Comparison of ENCODE assay signal across 7 mouse cellular contexts in the genomic region with DNA sequence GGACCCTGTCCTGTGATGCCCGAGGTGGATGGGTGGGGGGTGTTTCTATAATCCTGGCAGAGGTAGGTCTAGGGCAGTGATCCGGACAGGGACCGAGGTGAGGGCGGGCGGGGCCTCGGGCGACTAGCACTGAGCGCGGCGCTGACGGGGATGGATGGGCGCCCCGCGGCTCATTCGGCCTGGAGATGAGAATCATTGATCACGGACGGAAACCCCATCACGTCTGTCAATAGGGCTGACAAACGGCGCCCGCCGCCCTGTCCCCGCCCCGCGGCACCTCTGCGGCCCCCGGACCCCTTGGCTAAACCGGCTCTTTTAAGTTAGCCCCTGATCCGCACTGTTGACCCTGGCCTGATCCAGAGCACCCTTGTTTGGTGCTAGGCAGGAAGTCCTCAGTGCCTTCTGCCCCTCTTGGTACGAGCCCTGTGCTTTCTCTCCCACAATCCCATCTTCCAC. TPM values are rescaled to one million over a fixed set of nuclear protein-coding genes. Genes with fewer than 3 reads are reported as not detected.
DNase-seq lines count a peak whose midpoint lies in the region; TF ChIP-seq lines count a peak whose summit lies in the region.

No protein-coding gene starts in this region.

- H3K4me1 ChIP-seq in embryonic fibroblast, embryonic 13.5 days (ENCODE audit: control insufficient read depth, insufficient read depth, low read length) = peaks cover 3% of the 10 kb centered on the region; the same call in 1 of the 2 replicates
- H3K4me1 ChIP-seq in limb, embryonic 10.5 days = peaks cover 61% of the 10 kb centered on the region
- H3K4me1 ChIP-seq in olfactory bulb, adult 2 months (ENCODE audit: control insufficient read depth, insufficient read depth, low read length) = peaks cover 27% of the 10 kb centered on the region

- H3K27me3 ChIP-seq in limb, embryonic 10.5 days (ENCODE audit: low read depth, poor library complexity, severe bottlenecking) = peaks cover 72% of the 10 kb centered on the region

- TF ChIP-seq POLR2A in embryonic fibroblast, embryonic 13.5 days (IDR thresholded peaks at IDR 0.05; ENCODE audit: low read depth, low read length) = no peak
- no peak for TF ChIP-seq POLR2A in olfactory bulb, adult 2 months (IDR thresholded peaks at IDR 0.05; ENCODE audit: insufficient read depth, low read depth, low read length)

- under 1% methylated on average over 30 of the region's 30 CpGs for WGBS in limb, embryonic 10.5 days
- WGBS in olfactory bulb, adult 2 months = 5% methylated on average over 30 of the region's 30 CpGs

- peaks cover 22% of the 10 kb centered on the region for H3K36me3 ChIP-seq in limb, embryonic 10.5 days

- no peak overlapping the region for H3K27ac ChIP-seq in left cerebral cortex, adult 2 months
- H3K27ac ChIP-seq in embryonic fibroblast, embryonic 13.5 days (ENCODE audit: insufficient read depth, low read length) = no peak overlapping the region
- H3K27ac ChIP-seq in limb, embryonic 10.5 days = 0 out of 2 replicates have a peak overlapping the region, but pooled peaks have one; percentile 50
- H3K27ac ChIP-seq in olfactory bulb, adult 2 months (ENCODE audit: insufficient read depth, low read depth, low read length) = no peak overlapping the region

- DNase-seq in left cerebral cortex, adult 2 months (ENCODE audit: extremely low spot score in 1 of 2, low spot score in 2 of 2) = no peak
- no peak for DNase-seq in left cerebral cortex, adult 9 months (ENCODE audit: low spot score in 2 of 2)
- DNase-seq in limb, embryonic 10.5 days (ENCODE audit: low spot score) = peak; percentile 56
- DNase-seq in c-Kit-positive CD71-positive TER-119-positive erythroid progenitor cells, embryonic 14.5 days (ENCODE audit: low spot score) = no peak
- DNase-seq in layer of hippocampus, postnatal 36 days = no peak

- 0 out of 2 replicates have a peak overlapping the region, but pooled peaks have one; percentile 40 for H3K4me3 ChIP-seq in left cerebral cortex, adult 2 months
- peak overlapping the region; percentile 19; the same call in 1 of the 2 replicates for H3K4me3 ChIP-seq in embryonic fibroblast, embryonic 13.5 days (ENCODE audit: insufficient read depth, low read length)
- peak overlapping the region; percentile 59 for H3K4me3 ChIP-seq in limb, embryonic 10.5 days
- peak overlapping the region; percentile 36; the same call in 1 of the 2 replicates for H3K4me3 ChIP-seq in olfactory bulb, adult 2 months (ENCODE audit: insufficient read depth, low read depth, low read length)

- no peaks in the 10 kb centered on the region for H3K9me3 ChIP-seq in limb, embryonic 10.5 days (replicated peaks)

- intact Hi-C loops in left cerebral cortex, adult 2 months (cut with DNase I) = no loop called here

- no peak for TF ChIP-seq CTCF in left cerebral cortex, adult 2 months (IDR thresholded peaks at IDR 0.05)
- TF ChIP-seq CTCF in embryonic fibroblast, embryonic 13.5 days (IDR thresholded peaks at IDR 0.05; ENCODE audit: borderline replicate concordance, insufficient read depth, low read length) = no peak
- TF ChIP-seq CTCF in olfactory bulb, adult 2 months (IDR thresholded peaks at IDR 0.05; ENCODE audit: insufficient read depth, low read depth, low read length) = no peak

RNA-seq across cellular contexts. Expression of a gene that starts 0.6 kb away (rescaled TPM):
- total RNA-seq in left cerebral cortex, adult 2 months (2021) = 1 to 10 TPM; 5.4 to 5.5 TPM
- 1.1 and 1.8 TPM in 2 replicates for polyA plus RNA-seq in embryonic fibroblast, embryonic 13.5 days (2011; ENCODE audit: insufficient read length, low read depth, missing spikeins)
- 0.54 and 1.0 TPM in 2 replicates for polyA plus RNA-seq in limb, embryonic 10.5 days (2016; fragmentation: Nextera tagmentation; extraction: Ambion mirVana)
- not detected in 2 replicates for polyA plus RNA-seq in olfactory bulb, adult 2 months (2012; ENCODE audit: insufficient read depth, insufficient read length, low replicate concordance, missing spikeins)
- 1 to 10 TPM; 1.3 to 1.7 TPM for total RNA-seq in layer of hippocampus, postnatal 36 days (2021)

RNA-seq across cellular contexts. Expression of a gene that starts 12.7 kb away (rescaled TPM):
- 10 to 100 TPM; 24.1 to 26.0 TPM for total RNA-seq in left cerebral cortex, adult 2 months (2021)
- polyA plus RNA-seq in embryonic fibroblast, embryonic 13.5 days (2011; ENCODE audit: insufficient read length, low read depth, missing spikeins) = 147 and 169 TPM in 2 replicates
- polyA plus RNA-seq in limb, embryonic 10.5 days (2016; fragmentation: Nextera tagmentation; extraction: Ambion mirVana) = 143 and 173 TPM in 2 replicates
- polyA plus RNA-seq in olfactory bulb, adult 2 months (2012; ENCODE audit: insufficient read depth, insufficient read length, low replicate concordance, missing spikeins) = not detected in 2 replicates
- 10 to 100 TPM; 27.4 to 29.9 TPM for total RNA-seq in layer of hippocampus, postnatal 36 days (2021)

RNA-seq across cellular contexts. Expression of a gene that starts 20.2 kb away (rescaled TPM):
- total RNA-seq in left cerebral cortex, adult 2 months (2021) = 1 to 10 TPM; 4.2 to 5.6 TPM
- 1.4 and 3.4 TPM in 2 replicates for polyA plus RNA-seq in embryonic fibroblast, embryonic 13.5 days (2011; ENCODE audit: insufficient read length, low read depth, missing spikeins)
- polyA plus RNA-seq in limb, embryonic 10.5 days (2016; fragmentation: Nextera tagmentation; extraction: Ambion mirVana) = 1.4 and 3.4 TPM in 2 replicates
- polyA plus RNA-seq in olfactory bulb, adult 2 months (2012; ENCODE audit: insufficient read depth, insufficient read length, low replicate concordance, missing spikeins) = not detected in 2 replicates
- total RNA-seq in layer of hippocampus, postnatal 36 days (2021) = 1 to 10 TPM; 3.5 to 4.8 TPM

RNA-seq across cellular contexts. Expression of a gene that starts 33.5 kb away (rescaled TPM):
- 1 to 10 TPM; 2.6 to 9.9 TPM for total RNA-seq in left cerebral cortex, adult 2 months (2021)
- polyA plus RNA-seq in embryonic fibroblast, embryonic 13.5 days (2011; ENCODE audit: insufficient read length, low read depth, missing spikeins) = 3.9 TPM in 2 replicates
- 0.40 and 0.76 TPM in 2 replicates for polyA plus RNA-seq in limb, embryonic 10.5 days (2016; fragmentation: Nextera tagmentation; extraction: Ambion mirVana)
- polyA plus RNA-seq in olfactory bulb, adult 2 months (2012; ENCODE audit: insufficient read depth, insufficient read length, low replicate concordance, missing spikeins) = not detected in 2 replicates
- 1 to 10 TPM; 3.0 to 3.7 TPM for total RNA-seq in layer of hippocampus, postnatal 36 days (2021)
